Mouse (Mus musculus) c-Kit-positive CD71-positive TER-119-negative erythroid progenitor cells, embryonic 14.5 days (primary cell): ENCODE measurements around the gene Shisa5.

ENCODE experiments used
- DNase-seq: peaks from one replicate; pipeline ENCODE4 v3.0.0-alpha.2; 2013; ENCODE audit warnings: low read depth

Gene Shisa5

GRCm38 (mm10) chr9:109038086-109038895, at the start of gene Shisa5:
Gene Shisa5, plus strand, starts transcription at chr9:109038565.
- no peak for DNase-seq

GRCm38 (mm10) chr9:108989802-108990461, 48.4 kb upstream of the Shisa5 start:
- DNase-seq = no peak

- no peak for DNase-seq
Measured at GRCm38 (mm10) chr9:108990462-108990820, 47.9 kb upstream of the Shisa5 start.

GRCm38 (mm10) chr9:108991428-108992084, 46.8 kb upstream of the Shisa5 start, which contains the start of gene Pfkfb4:
Gene Pfkfb4, plus strand, starts transcription at chr9:108991778.
- peak; percentile 99 for DNase-seq

GRCm38 (mm10) chr9:108992085-108992469, 46.3 kb upstream of the Shisa5 start:
- DNase-seq = no peak

GRCm38 (mm10) chr9:108992620-108993361, 45.6 kb upstream of the Shisa5 start:
- DNase-seq = no peak

GRCm38 (mm10) chr9:108996411-108996810, 42.0 kb upstream of the Shisa5 start:
- DNase-seq = no peak

- no peak for DNase-seq
Measured at GRCm38 (mm10) chr9:108998287-108999166, 39.8 kb upstream of the Shisa5 start.

- DNase-seq = no peak
Measured at GRCm38 (mm10) chr9:108999167-108999526, 39.2 kb upstream of the Shisa5 start.

GRCm38 (mm10) chr9:109000726-109001125, 37.6 kb upstream of the Shisa5 start:
- peak; percentile 55 for DNase-seq

- DNase-seq = peak; percentile 59
Measured at GRCm38 (mm10) chr9:109003201-109003600, 35.2 kb upstream of the Shisa5 start.

- DNase-seq = no peak
Measured at GRCm38 (mm10) chr9:109007025-109007780, 31.2 kb upstream of the Shisa5 start.

GRCm38 (mm10) chr9:109008081-109008480, 30.3 kb upstream of the Shisa5 start:
- DNase-seq = no peak

- DNase-seq = no peak
Measured at GRCm38 (mm10) chr9:109008994-109009635, 29.2 kb upstream of the Shisa5 start.

- DNase-seq = no peak
Measured at GRCm38 (mm10) chr9:109009636-109010315, 28.6 kb upstream of the Shisa5 start.

- no peak for DNase-seq
Measured at GRCm38 (mm10) chr9:109010316-109010690, 28.1 kb upstream of the Shisa5 start.

GRCm38 (mm10) chr9:109015397-109015796, 23.0 kb upstream of the Shisa5 start:
- no peak for DNase-seq

- DNase-seq = peak; percentile 39
Measured at GRCm38 (mm10) chr9:109016973-109017604, 21.3 kb upstream of the Shisa5 start.

GRCm38 (mm10) chr9:109021428-109021827, 16.9 kb upstream of the Shisa5 start:
- DNase-seq = no peak
